Mouse (Mus musculus) stomach, postnatal 0 days (tissue): ENCODE measurements around the gene Il2ra.

ENCODE experiments used
- CTCF ChIP-seq: IDR thresholded peaks from 2 replicates; pipeline ENCODE4 v1.5.1; 2016; ENCODE audit warnings: antibody characterized with exemption, low read depth, mild to moderate bottlenecking, moderate library complexity
- EP300 ChIP-seq: optimal IDR thresholded peaks from 2 replicates; pipeline ENCODE3; 2016; ENCODE audit warnings: antibody characterized with exemption

DNA sequence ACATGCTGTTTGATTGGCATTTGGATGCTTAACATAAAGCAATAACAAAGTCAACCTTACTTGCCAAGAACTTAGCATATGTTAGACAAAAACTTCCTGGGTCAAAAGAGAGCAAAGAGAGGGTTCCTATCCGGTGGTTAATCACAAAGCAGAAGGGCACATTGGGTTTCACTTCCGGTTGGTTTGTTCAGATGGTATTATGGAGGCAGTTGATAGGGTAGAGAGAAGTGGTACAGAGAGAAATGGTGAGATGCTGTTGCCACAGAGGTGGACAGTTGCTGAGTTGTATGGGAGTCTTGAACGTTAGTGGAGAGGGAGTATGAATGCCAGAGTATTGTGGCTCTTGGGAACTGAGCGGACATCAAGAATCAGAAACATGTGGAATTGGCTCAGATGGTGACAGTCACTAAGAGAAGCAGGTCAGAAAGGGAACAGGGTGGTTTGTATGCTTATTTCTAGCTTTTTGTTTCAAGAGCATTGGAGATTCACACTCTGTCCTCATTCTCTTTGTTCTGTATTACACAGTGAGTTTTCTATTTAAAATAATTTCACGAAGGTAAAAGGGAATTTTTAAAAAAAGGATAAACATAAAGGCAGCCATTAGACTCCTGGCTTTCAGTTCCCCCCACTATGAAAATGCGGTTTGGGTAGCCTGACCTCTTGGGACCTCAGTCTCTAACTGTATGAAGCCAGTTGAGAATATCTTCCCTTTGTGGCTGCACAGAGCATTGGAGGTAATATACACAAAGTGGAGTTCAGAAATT is 19.7 kb downstream of the Il2ra start:
- no peak for TF ChIP-seq CTCF
- TF ChIP-seq EP300: no peak
